Mouse (Mus musculus): ENCODE measurements around the gene Rhbdl1. TPM values are rescaled to one million over a fixed set of nuclear protein-coding genes. Genes with fewer than 3 reads are reported as not detected.
"Not testable (repeated sequence)": the region's sequence is repeated elsewhere in the genome, so short reads cannot be mapped to it uniquely, and the experiment has no call there.

Gene Rhbdl1
- polyA plus RNA-seq, 1 experiment from 2014 or later, result 1.4 TPM

DNA sequence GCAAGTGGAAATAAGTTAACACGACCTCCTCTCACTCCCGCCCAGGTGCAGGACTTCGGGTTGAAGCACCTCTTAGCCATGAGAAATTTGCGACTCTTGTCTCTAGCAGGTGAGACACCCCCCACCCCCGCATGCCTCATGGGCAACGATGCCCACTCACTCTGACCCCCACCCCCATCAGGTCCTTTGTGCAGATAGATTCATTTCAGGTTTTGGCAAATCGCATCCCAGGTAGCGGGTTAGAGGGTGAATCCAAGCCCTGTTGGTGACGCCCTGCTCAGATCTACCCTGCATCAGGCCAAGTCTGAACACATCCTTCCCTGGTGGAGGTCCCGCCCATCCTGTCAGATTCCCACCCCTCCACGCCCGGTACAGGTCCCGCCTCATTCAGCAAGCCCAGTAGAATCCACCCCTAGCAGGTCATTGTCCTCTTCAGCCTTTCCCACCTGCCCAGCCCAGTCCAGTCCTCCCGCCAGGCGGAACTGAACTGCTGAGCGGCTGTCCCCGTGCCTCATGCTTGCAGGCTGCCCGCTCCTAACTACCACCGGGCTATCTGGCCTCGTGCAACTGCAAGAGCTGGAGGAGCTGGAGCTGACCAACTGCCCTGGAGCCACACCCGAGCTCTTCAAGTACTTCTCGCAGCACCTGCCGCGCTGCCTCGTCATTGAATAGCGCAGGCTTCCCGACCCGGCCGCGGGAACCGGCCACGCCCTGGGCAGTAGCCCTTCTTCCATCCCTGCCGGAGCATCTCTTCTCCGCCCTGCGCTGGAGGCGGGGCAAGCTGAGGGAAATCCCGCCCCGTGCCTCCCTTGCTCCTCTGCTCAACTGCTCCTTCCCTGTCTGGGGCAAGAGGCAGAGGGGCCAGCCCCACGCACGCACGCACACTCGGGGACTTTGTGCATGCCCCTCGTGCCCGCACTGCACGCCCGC is 18.0 kb downstream of the Rhbdl1 start:
- peaks cover 67% of the 10 kb centered on the region for H3K27me3 ChIP-seq
- no peak for ATAC-seq (ENCODE audit: insufficient number of reproducible peaks, insufficient read depth, low FRiP score, low TSS enrichment, low read depth)
- 6% methylated on average over 46 of the region's 46 CpGs for WGBS

DNA sequence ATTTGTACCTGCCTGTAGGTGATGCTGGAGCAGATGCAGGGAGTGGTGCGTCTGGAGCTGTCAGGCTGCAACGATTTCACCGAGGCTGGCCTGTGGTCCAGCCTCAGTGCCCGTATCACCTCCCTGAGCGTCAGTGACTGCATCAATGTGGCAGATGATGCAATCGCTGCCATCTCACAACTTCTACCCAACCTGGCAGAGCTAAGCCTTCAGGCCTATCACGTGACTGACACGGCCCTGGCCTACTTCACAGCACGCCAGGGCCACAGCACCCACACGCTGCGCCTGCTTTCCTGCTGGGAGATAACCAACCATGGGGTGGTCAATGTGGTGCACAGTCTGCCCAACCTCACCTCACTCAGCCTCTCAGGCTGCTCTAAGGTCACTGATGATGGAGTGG is 19.4 kb downstream of the Rhbdl1 start:
- 80% methylated on average over 11 of the region's 11 CpGs for WGBS
- Histone ChIP-seq H3K4me1 (peaks cover 12% of the 10 kb centered on the region; the same call in 1 of the 2 replicates), H3K27me3 (peaks cover 75% of the 10 kb centered on the region), H3K36me3 (no peaks in the 10 kb centered on the region), H3K4me2 (no peak overlapping the region), H3K9ac (no peak overlapping the region), H3K4me3 (no peak overlapping the region), H3K27ac (no peak overlapping the region), H3K9me3 (no peaks in the 10 kb centered on the region)
- no peak for ATAC-seq (ENCODE audit: insufficient number of reproducible peaks, insufficient read depth, low FRiP score, low TSS enrichment, low read depth)

More for the DNA sequence above, 18.0 kb downstream of the Rhbdl1 start:
- Histone ChIP-seq H3K9ac (peak overlapping the region; percentile 12; the same call in 1 of the 2 replicates), H3K36me3 (no peaks in the 10 kb centered on the region), H3K4me2 (peak overlapping the region; percentile 49), H3K9me3 (no peaks in the 10 kb centered on the region), H3K4me3 (peak overlapping the region; percentile 16), H3K4me1 (peaks cover 12% of the 10 kb centered on the region), H3K27ac (no peak overlapping the region)

DNA sequence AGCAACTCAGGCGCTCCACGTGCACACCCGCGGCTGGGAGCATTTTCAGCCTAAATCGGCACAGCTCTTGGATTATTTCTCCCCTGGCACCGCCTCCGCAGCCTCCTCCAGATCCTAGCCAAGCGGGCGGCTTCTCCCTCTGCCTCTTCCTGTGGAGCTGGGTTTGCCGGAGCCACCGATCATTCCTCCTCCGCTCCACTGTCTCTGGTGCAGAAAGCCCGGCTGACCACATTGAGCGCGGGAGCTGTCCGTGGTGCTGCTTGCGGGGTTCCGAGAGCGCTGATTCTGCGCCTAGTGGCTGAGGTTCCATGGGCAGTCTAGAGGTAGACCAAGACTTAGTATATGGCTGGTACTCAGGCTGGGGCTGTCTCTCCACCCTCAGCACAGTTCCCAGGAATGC is 23.6 kb downstream of the Rhbdl1 start:
- Histone ChIP-seq H3K27ac (no peak overlapping the region), H3K4me3 (no peak overlapping the region), H3K4me2 (peak overlapping the region; percentile 26), H3K9me3 (no peaks in the 10 kb centered on the region), H3K27me3 (peaks cover 77% of the 10 kb centered on the region), H3K9ac (no peak overlapping the region), H3K36me3 (no peaks in the 10 kb centered on the region), H3K4me1 (peaks cover 18% of the 10 kb centered on the region)
- no peak; the same call in 1 of the 2 replicates for ATAC-seq (ENCODE audit: insufficient number of reproducible peaks, insufficient read depth, low FRiP score, low TSS enrichment, low read depth)
- 0% methylated on average over 20 of the region's 20 CpGs for WGBS

DNA sequence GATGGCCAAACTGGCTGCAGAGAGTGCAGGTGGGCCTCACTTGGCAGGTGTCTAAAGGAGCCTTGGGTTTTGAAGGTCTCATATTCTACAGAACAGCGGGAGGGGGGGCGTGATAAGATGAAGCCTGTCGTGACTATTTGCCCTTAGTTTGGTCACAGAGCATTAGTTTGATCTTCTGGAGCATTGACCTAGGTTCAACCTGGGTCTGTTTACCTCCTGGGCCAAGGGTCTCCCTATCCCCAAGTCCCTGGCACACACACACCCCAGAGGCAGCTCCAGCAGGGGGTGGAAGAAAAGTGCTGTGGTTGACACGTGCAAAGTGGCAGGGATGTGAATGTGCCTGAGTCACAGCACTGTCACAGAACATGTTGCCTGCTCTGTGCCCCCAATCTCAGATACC is 26.2 kb downstream of the Rhbdl1 start:
- no peak overlapping the region for H3K9ac ChIP-seq
- H3K36me3 ChIP-seq, result no peaks in the 10 kb centered on the region
- no peak overlapping the region for H3K4me3 ChIP-seq
- H3K9me3 ChIP-seq, result no peaks in the 10 kb centered on the region
- peaks cover 21% of the 10 kb centered on the region for H3K4me1 ChIP-seq
- H3K27ac ChIP-seq, result no peak overlapping the region
- no peak overlapping the region for H3K4me2 ChIP-seq
- no peak for ATAC-seq (ENCODE audit: insufficient number of reproducible peaks, insufficient read depth, low FRiP score, low TSS enrichment, low read depth)
- H3K27me3 ChIP-seq, result peaks cover 62% of the 10 kb centered on the region
- WGBS, result 70% methylated on average over 4 of the region's 4 CpGs

DNA sequence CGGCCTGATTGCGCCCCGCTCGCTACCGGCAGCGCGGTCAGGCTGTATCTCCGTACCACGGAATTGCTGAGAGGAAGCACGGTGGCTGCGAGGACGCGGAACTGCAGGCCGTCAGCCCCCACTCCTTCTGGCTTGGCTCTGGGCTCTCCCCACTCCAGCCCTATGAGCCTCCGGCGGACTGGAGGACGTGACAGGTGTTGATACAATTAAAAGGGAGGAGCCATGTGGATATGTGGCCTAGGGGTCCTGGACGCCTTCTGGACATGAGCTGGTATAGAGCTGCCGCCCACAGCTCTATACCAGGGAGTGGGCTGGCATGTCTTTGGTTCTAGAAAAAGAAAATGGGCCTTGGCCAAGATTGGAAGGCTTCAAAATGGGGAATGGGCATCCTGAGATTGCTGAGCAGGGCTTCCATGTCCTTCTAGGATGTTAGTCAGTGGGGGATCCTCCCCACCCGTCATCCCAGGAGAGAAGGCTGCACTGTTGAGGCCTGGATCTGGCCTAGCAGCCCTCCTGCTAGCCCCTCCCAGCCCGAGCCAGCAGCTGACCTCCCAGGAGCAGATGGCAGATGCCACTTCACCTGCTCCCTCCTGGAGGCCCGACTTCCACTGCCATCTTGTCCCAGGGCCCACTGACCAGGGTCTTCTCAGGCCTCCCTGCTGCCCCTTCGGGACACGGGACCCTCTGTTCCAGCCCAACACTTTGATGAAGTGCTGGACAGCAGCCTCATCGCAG is 27.3 kb downstream of the Rhbdl1 start:
- Histone ChIP-seq H3K4me3 (peak overlapping the region; percentile 71), H3K36me3 (no peaks in the 10 kb centered on the region), H3K9ac (peak overlapping the region; percentile 77), H3K27ac (no peak overlapping the region), H3K27me3 (peaks cover 58% of the 10 kb centered on the region), H3K4me2 (peak overlapping the region; percentile 97), H3K4me1 (peaks cover 21% of the 10 kb centered on the region), H3K9me3 (no peaks in the 10 kb centered on the region)
- WGBS, result 11% methylated on average over 25 of the region's 25 CpGs
- ATAC-seq (ENCODE audit: insufficient number of reproducible peaks, insufficient read depth, low FRiP score, low TSS enrichment, low read depth), result no peak

DNA sequence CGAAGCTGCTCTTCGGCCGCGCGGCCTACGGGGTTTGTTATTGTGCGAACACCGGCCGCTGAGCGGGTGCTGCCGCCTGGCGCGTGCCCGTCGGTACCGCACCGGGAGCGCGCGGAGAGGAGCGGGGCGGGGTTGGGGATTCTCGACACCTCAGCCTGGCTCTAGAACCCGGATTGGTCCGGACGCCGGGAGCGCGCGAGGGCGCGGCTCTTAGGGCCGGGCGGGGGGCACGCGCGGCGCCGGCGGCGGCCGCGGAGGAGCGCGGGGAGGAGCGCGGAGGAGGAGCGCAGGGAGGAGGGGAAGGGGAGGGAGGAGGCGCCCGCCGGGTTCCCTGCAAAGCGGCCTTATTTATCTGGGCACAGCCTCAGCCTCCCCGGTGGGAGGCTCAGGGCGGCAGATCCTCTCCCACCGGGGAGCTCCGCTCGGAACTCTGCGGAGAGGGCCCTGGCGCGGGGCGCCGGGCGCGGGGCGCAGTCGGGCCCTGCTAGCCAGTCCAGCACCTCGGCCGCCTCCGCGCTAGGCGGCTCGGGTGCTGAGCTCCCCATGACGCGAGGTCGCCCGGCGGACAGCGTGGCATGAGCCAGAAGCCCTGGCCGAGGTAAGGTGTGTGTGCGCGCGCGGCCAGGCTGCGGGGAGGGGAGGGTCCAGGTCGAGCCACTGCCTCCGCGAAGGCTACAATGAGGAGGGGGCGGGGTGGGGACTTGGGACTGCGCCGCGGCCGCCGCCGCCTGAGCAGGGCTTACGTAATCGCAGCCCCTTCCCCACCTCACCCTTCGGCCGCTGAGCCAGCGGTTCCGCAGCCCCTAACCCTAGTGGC is 28.1 kb downstream of the Rhbdl1 start, which contains the start of gene Fbxl16:
Gene Fbxl16 (plus strand): TSS at position 297 of the 817 bp plus-strand sequence.
- Histone ChIP-seq H3K4me1 (peaks cover 21% of the 10 kb centered on the region), H3K36me3 (no peaks in the 10 kb centered on the region), H3K4me2 (peak within 1 kb of the TSS; percentile 97), H3K27ac (peak within 1 kb of the TSS; percentile 39; the same call in 1 of the 2 replicates), H3K27me3 (peaks cover 59% of the 10 kb centered on the region), H3K9ac (peak within 1 kb of the TSS; percentile 77), H3K4me3 (peak within 1 kb of the TSS; percentile 71), H3K9me3 (no peaks in the 10 kb centered on the region)
- WGBS, result under 1% methylated on average over 93 of the region's 100 CpGs
- peak; percentile 75 for ATAC-seq (ENCODE audit: insufficient number of reproducible peaks, insufficient read depth, low FRiP score, low TSS enrichment, low read depth)

DNA sequence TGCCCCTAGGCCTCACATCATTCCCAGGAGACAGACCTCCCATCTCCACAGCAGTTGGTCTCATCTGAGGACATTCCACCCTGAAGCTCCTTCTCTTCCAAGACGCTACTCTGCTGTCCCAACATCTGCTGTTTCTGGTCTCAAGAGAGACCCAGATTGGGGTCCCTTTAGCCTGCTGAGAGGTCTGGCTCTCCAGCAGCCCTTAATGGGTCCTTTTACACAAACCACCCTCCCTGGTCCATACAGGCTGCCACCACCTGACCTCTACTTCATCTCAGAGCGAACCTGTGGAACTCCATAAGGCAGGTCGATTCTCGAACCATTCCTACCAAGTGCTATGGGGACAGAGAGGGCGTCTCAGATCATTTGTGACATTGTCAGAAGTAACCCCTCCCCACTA is 29.1 kb downstream of the Rhbdl1 start:
- H3K36me3 ChIP-seq, result no peaks in the 10 kb centered on the region
- 34% methylated on average over 5 of the region's 5 CpGs for WGBS
- no peak for ATAC-seq (ENCODE audit: insufficient number of reproducible peaks, insufficient read depth, low FRiP score, low TSS enrichment, low read depth)
- no peaks in the 10 kb centered on the region for H3K9me3 ChIP-seq
- peaks cover 60% of the 10 kb centered on the region for H3K27me3 ChIP-seq
- peak overlapping the region; percentile 97 for H3K4me2 ChIP-seq
- no peak overlapping the region for H3K9ac ChIP-seq
- H3K27ac ChIP-seq, result no peak overlapping the region
- H3K4me3 ChIP-seq, result peak overlapping the region; percentile 71; the same call in 1 of the 2 replicates
- H3K4me1 ChIP-seq, result peaks cover 16% of the 10 kb centered on the region

DNA sequence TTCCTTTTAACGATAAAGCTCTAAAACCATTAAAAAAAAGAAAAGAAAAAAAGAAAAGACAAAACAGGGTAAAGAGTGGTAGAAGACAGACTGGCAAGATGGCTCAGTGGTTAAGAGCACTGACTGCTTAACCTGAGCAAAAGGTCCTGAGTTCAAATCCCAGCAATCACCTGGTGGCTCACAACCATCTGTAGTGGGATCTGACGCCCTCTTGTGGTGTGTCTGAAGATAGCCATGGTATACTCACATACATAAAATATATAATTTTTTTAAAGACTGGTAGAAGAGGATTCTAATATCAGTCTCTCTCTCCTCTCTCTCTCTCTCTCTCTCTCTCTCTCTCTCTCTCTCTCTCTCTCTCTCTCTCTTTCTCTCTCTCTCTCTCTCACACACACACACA is 29.6 kb downstream of the Rhbdl1 start:
- H3K4me1 ChIP-seq, result peaks cover 14% of the 10 kb centered on the region
- not testable (repeated sequence) for H3K4me3 ChIP-seq; H3K9ac ChIP-seq; ATAC-seq (ENCODE audit: insufficient number of reproducible peaks, insufficient read depth, low FRiP score, low TSS enrichment, low read depth); H3K9me3 ChIP-seq; H3K36me3 ChIP-seq; H3K4me2 ChIP-seq; H3K27ac ChIP-seq
- peaks cover 60% of the 10 kb centered on the region for H3K27me3 ChIP-seq
- WGBS, result 52% methylated on average over 2 of the region's 2 CpGs

DNA sequence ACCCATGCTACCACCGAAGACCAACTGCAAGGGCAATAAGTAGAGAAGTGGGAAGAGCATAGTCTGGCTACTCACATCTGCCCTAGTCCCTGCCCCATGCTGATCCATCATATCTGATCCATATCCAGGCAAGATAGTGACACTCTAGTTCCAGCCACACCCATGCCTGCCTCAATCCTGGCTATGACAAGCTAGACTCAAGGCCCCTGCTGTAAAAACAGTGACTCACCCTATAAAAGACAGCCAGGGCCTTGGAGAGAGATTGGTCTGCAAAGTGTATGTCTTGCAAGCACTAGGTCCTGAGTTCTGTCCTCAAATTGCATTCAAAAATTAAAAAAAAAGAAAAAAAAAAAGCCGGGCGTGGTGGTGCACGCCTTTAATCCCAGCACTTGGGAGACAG is 30.6 kb downstream of the Rhbdl1 start:
- peaks cover 58% of the 10 kb centered on the region for H3K27me3 ChIP-seq
- H3K4me2 ChIP-seq, result no peak overlapping the region
- H3K9me3 ChIP-seq, result no peaks in the 10 kb centered on the region
- peaks cover 14% of the 10 kb centered on the region for H3K4me1 ChIP-seq
- no peaks in the 10 kb centered on the region for H3K36me3 ChIP-seq
- WGBS, result 84% methylated on average over 4 of the region's 4 CpGs
- no peak overlapping the region for H3K27ac ChIP-seq
- no peak for ATAC-seq (ENCODE audit: insufficient number of reproducible peaks, insufficient read depth, low FRiP score, low TSS enrichment, low read depth)
- H3K9ac ChIP-seq, result no peak overlapping the region
- H3K4me3 ChIP-seq, result no peak overlapping the region

DNA sequence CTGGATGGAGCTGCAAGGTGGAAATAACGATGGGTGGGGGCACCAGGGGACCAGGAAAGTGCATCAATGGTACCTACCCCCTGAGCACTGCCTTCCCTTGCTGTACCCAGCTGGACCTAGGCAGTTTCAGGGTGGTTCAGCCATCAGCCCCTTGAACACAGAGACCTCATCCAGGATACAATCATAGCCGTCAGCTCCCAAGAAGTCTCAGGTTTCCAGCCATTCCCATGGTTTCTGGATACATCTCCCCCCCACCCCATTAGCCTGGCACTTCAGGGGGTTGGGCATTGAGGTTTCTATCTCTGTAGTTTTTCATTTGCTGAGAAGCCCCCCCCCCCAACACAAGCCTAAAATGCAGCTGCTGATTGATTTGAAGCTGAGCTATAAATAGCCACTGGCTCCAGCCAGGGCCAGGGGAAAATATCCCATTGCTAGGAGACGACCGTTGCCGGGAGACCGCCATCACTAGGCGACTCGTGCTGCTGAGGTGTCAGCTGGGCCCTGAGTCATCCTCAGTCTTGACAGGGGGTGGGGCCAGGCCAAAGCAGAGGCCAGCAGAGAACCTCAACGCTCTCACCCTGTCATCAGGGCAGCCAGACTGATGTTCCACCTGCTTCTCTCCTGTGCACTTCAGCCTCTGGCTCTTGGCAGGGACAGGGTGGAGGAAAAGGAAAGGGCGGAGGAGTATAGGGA is 34.1 kb downstream of the Rhbdl1 start:
- Histone ChIP-seq H3K9ac (peak overlapping the region; percentile 40; the same call in 1 of the 2 replicates), H3K4me2 (no peak overlapping the region), H3K4me3 (no peak overlapping the region), H3K27me3 (peaks cover 30% of the 10 kb centered on the region), H3K9me3 (no peaks in the 10 kb centered on the region), H3K4me1 (no peaks in the 10 kb centered on the region), H3K27ac (no peak overlapping the region), H3K36me3 (no peaks in the 10 kb centered on the region)
- no peak for ATAC-seq (ENCODE audit: insufficient number of reproducible peaks, insufficient read depth, low FRiP score, low TSS enrichment, low read depth)
- 14% methylated on average over 10 of the region's 10 CpGs for WGBS
